Mouse (Mus musculus) ES-E14 (cell line): ENCODE measurements at regions not wholly inside any gene's neighbourhood (a gene's known extent, or its start where the extent isn't known, plus 50 kb on each side); places are given as distances from the start of the nearest gene placed in this dataset.

Experiments used
- DNase-seq: peaks from one replicate; pipeline ENCODE4 v3.0.0-alpha.2; 2013; ENCODE audit warnings: low read depth, low spot score
- H3K27ac ChIP-seq: 2 replicates; pipeline ENCODE4 v1.5.1; 2012; ENCODE audit warnings: low read depth, mild to moderate bottlenecking, low read length, moderate library complexity, mixed read lengths; ENCODE audit not compliant: poor library complexity, insufficient read depth, severe bottlenecking
- H3K36me3 ChIP-seq: 2 replicates; pipeline ENCODE4 v1.6.1; 2012; ENCODE audit warnings: mild to moderate bottlenecking, low read length, moderate library complexity, mixed read lengths; ENCODE audit not compliant: control insufficient read depth, poor library complexity, insufficient read depth, severe bottlenecking
- H3K4me1 ChIP-seq, 2 experiments: fragments of 150-350 bp in 1 of 2; sonication (generic) in 1 of 2; 2 replicates each; pipeline ENCODE4 v1.6.1; 2012; ENCODE audit warnings: low read length in 2 of 2, mild to moderate bottlenecking in 1 of 2, mixed read lengths in 1 of 2; ENCODE audit not compliant: control insufficient read depth in 2 of 2, insufficient read depth in 2 of 2, poor library complexity in 1 of 2
- H3K4me3 ChIP-seq, 2 experiments: fragments of 150-350 bp in 1 of 2; sonication (generic) in 1 of 2; 2 replicates each; pipeline ENCODE4 v1.5.1; 2012; ENCODE audit warnings: low read length in 2 of 2, low read depth in 1 of 2, mild to moderate bottlenecking in 1 of 2, mixed read lengths in 1 of 2; ENCODE audit not compliant: insufficient read depth in 1 of 2, poor library complexity in 1 of 2, severe bottlenecking in 1 of 2
- H3K9ac ChIP-seq: 2 replicates; pipeline ENCODE4 v1.6.1; 2012; ENCODE audit warnings: low read depth, mild to moderate bottlenecking, low read length, mixed read lengths; ENCODE audit not compliant: poor library complexity, insufficient read depth, severe bottlenecking
- H3K9me3 ChIP-seq: fragments of 150-350 bp; sonication (generic); 2 replicates; pipeline ENCODE4 v1.6.1; 2012; ENCODE audit warnings: low read depth, mild to moderate bottlenecking, low read length; ENCODE audit not compliant: control insufficient read depth, insufficient read depth
- CHD2 ChIP-seq: IDR thresholded peaks from 2 replicates; pipeline ENCODE4 v1.6.1; 2014; ENCODE audit warnings: mild to moderate bottlenecking, low read depth, low read length, inconsistent platforms
- HCFC1 ChIP-seq: IDR thresholded peaks from 2 replicates; pipeline ENCODE4 v1.6.1; 2012; ENCODE audit warnings: low read length, inconsistent platforms, borderline replicate concordance; ENCODE audit not compliant: insufficient read depth
- MAFK ChIP-seq: IDR thresholded peaks from 2 replicates; pipeline ENCODE4 v1.6.1; 2014; ENCODE audit warnings: mild to moderate bottlenecking, low read depth, low read length, inconsistent platforms; ENCODE audit not compliant: insufficient read depth
- ZC3H11A ChIP-seq: IDR thresholded peaks from 2 replicates; pipeline ENCODE4 v1.6.1; 2012; ENCODE audit warnings: low read depth, mild to moderate bottlenecking, inconsistent platforms, low read length, borderline replicate concordance
- ZNF384 ChIP-seq: IDR thresholded peaks from 2 replicates; pipeline ENCODE4 v1.6.1; 2012; ENCODE audit warnings: low read depth, low read length, inconsistent platforms
- in situ Hi-C, 2 experiments: fragments of 600-800 bp; cut with MboI; formaldehyde crosslinking; loops; one replicate each; pipeline ENCODE4 v1.15.1; 2025; ENCODE audit warnings: low sequenced_read_pairs in 2 of 2, inconsistent platforms in 1 of 2; ENCODE audit not compliant: unreplicated experiment in 2 of 2

DNA sequence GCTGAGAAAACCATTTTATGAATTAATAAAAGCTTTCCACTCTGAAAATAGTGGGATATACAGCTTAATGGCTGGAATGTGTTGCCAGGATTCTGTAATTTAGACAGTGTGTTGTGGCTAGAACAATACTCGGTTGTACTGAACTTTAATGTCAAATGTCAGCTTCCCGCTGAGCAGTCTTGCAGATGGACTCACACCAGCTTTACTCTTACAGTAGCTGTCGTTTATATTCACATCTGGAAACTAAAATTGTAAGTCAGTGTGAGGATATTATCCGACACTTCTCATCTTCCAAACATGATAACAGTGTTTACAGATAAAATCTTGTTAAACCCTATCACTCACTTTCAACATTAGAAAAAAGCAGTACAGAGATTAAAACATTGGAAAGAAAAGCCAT, 328.3 kb upstream of the Gje1 start:
- in situ Hi-C loops = no loop called here
- H3K36me3 ChIP-seq = no peaks in the 10 kb centered on the region
- H3K4me1 ChIP-seq = no peaks in the 10 kb centered on the region
- TF ChIP-seq MAFK = no peak
- TF ChIP-seq ZNF384 = no peak
- TF ChIP-seq ZC3H11A = no peak
- no peak for TF ChIP-seq CHD2
- no peak for TF ChIP-seq HCFC1
- no peak for DNase-seq
- H3K27ac ChIP-seq = no peak overlapping the region
- no peak overlapping the region for H3K9ac ChIP-seq
- no peak overlapping the region for H3K4me3 ChIP-seq
- no peaks in the 10 kb centered on the region for H3K9me3 ChIP-seq

DNA sequence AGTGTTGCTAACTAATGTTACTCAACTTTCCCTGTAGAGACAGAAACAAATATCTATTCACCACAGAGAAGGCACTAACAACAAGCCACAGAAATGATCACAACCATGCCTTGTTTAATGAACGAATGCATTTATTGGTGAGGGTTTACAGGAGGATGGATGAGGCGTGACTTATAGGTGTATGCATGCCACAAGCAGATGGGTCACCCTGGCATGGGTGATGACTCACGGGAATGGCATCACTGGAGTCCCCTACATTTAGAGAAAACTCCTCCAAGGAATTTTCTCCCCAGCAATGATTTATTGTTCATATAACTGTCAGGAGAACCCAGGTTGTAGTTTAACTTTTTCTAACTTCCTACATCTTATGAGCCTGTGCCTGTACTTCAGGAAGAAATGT, 319.6 kb upstream of the Gje1 start:
- no peak for DNase-seq
- Histone ChIP-seq H3K9me3 (no peaks in the 10 kb centered on the region), H3K9ac (no peak overlapping the region), H3K4me3 (no peak overlapping the region), H3K36me3 (no peaks in the 10 kb centered on the region), H3K4me1 (no peaks in the 10 kb centered on the region), H3K27ac (no peak overlapping the region)
- in situ Hi-C loops = no loop called here
- TF ChIP-seq ZNF384 (no peak), ZC3H11A (no peak), CHD2 (no peak), HCFC1 (no peak), MAFK (no peak)

DNA sequence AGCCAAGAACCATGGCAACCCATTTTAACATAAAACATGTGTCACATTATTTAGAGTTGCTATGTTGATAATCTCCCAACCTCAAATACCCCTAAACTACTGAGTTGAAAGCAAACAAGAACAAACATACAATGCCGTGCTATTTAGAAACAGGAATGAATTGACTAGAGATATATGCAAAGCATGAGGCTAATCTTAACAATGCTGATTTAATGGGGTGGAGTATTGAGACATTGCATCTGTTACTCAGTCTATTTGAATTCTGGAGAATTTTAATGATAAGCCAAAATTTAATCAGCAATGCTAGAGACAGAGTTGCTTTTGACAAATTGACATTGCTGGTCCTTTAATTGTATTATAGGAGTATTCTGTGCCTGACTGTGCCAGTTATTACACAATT, 313.5 kb upstream of the Gje1 start:
- in situ Hi-C loops = no loop called here

DNA sequence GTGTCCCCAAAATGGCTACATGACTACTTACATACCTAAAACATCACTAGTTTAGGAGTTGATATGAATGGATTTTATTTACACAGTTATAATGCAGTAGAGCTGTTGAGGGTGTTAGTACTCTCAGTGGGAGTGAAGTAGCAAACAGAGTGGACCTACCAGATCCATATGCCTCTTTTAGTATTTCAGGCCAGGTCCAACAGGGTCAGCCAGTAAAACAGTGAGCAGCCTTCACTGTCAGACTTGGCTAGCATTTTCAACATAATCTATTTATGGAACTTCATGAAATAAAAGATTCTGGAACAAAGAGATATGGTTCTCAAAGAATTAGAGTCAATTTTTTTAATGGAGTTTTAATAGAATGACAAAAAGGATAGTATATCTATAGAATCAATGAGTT, 311.1 kb upstream of the Gje1 start:
- no peak overlapping the region for H3K4me3 ChIP-seq
- no peaks in the 10 kb centered on the region for H3K9me3 ChIP-seq
- in situ Hi-C loops = no loop called here
- DNase-seq = no peak
- H3K27ac ChIP-seq = no peak overlapping the region
- TF ChIP-seq ZNF384 = no peak
- no peak for TF ChIP-seq ZC3H11A
- H3K4me1 ChIP-seq = no peaks in the 10 kb centered on the region
- no peak overlapping the region for H3K9ac ChIP-seq
- H3K36me3 ChIP-seq = no peaks in the 10 kb centered on the region

More for the DNA sequence above, 313.5 kb upstream of the Gje1 start:
- DNase-seq = no peak
- no peaks in the 10 kb centered on the region for H3K4me1 ChIP-seq
- no peak overlapping the region for H3K4me3 ChIP-seq
- H3K9me3 ChIP-seq = no peaks in the 10 kb centered on the region
- H3K36me3 ChIP-seq = no peaks in the 10 kb centered on the region
- no peak overlapping the region for H3K9ac ChIP-seq
- no peak overlapping the region for H3K27ac ChIP-seq
- no peak for TF ChIP-seq HCFC1
- TF ChIP-seq ZNF384 = no peak
- TF ChIP-seq MAFK = no peak
- TF ChIP-seq ZC3H11A = no peak
- no peak for TF ChIP-seq CHD2

DNA sequence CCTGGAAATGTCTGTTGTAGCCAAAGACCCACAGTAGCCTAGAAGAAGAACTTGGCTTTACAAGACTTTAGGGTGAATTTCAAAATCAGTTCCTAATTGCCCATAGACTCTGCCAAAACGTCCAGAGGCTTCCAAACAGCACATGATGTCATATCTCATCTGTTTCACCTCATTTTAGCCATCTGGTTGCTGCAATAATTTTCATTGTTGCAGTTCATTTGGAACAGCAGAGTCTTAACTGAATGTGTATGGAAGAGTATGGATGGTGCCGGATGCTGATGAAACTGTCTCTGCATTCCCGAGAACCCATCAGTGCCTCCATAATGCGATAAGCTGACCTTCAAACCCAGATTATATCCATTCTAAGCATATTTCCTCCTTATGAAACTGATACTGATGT, 295.9 kb upstream of the Gje1 start:
- no peaks in the 10 kb centered on the region for H3K36me3 ChIP-seq
- no peak for TF ChIP-seq MAFK
- no peak for TF ChIP-seq ZNF384
- TF ChIP-seq CHD2 = no peak
- TF ChIP-seq ZC3H11A = no peak
- no peak for TF ChIP-seq HCFC1
- in situ Hi-C loops = no loop called here
- H3K9ac ChIP-seq = no peak overlapping the region
- no peak overlapping the region for H3K4me3 ChIP-seq
- H3K4me1 ChIP-seq = no peaks in the 10 kb centered on the region
- DNase-seq = no peak
- no peaks in the 10 kb centered on the region for H3K9me3 ChIP-seq
- no peak overlapping the region for H3K27ac ChIP-seq
